Mouse (Mus musculus) heart, adult 11 months (tissue): ENCODE results near the gene Qser1.

Experiments
- DNase-seq: peaks from one replicate; pipeline ENCODE4 v3.0.0; 2022

The Qser1 gene

DNA sequence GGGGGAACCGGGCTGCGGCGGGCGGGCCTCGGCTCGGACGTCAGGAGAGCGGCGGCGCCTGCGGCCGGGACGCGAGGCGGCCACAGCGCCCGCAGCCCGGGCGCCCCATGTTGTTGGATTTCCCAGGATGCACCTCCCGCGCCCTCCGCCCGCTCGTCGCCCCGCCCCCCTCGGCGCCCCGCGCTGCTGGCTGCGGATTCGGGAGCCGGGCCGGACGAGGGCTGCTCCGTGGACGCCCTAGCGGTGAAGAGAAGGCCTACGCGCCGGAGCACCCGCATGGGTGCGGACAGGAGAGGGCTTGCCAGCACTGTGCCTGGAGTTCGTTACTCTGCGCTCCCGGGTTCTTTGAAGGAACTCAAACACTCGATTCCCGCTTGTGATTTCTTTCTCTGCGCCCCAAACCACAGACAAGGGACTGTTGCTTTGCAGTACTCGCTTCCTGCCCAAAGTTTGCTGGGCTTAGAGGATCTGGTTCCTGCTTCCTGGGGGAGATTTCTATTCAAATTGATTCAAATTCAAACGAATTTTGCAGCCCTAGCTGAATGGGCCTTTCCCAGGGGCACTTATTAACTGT lies 393 bp upstream of the Qser1 start:
- peak; percentile 99 for DNase-seq

DNA sequence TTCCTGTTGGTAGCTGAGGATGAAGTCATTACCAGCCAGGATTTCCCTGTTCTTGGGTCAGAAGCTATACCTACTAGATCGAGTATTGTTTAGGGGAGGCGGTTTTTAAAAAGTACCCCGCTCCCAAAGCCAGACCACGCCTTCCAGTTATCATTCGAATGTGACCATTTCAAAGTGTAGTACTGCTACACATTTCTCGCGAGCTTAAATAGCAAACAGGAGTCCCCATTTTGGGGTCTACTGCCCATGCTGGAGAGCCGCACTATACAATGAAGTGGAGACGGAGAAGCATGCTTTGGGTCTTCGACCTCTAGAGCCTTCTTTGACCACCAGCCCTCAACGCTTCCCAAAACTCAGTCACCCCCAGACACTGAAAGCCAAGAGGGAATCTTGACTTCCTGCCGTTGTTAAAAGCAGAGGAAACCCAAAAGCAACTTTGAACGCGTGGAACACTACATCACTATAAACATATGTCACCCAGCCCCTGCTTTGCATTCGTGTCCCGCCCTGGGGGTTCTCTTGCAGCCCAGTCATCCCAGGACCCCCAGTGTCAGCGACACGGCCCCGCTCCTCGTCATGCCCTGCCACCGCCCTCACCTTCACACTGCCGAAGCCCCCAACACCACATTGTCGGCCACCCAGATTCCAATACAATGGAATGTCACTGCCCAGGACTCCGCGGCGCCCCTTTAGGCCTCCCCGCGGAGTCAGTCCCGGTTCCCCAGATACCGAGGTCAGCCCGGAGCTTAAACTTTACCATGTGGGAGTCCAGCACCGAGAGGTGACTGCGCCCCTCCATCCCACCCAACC lies 794 bp downstream of the Qser1 start:
- DNase-seq = peak; percentile 96

DNA sequence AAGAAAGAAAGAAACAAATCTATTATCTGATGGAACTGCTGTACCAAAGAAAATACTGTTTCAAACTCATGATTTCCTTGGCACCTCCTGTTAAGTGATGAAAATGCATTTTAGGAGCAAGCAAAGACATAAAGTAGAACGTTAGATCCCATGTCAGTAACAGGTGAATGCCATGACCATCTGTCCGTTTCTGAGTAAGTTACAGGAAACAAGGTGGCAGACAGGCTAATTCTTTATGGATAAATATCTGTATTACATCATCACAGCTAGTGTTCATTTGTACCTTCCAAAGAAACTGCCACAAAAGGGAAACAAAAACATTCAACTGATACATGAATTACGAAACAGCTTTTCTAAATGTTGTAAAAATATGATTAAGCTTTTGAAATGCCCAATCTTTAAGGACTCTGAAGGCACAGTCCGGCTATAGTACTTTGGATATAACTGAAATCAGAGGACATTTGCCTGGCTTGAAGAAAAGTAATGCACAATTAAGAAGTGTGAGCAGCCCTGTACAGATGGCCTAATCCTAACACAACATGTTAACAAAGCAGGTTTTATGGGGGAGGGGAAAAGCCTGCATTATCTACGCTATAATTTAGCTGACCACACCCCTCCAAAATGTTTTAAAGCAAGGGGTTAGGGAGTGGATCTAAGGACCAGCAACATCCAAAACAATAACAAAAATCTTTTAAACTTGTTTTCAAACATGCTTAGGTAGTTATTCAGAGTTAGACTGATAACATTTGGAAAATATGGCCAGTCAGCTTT lies 2.2 kb downstream of the Qser1 start:
- DNase-seq = no peak

DNA sequence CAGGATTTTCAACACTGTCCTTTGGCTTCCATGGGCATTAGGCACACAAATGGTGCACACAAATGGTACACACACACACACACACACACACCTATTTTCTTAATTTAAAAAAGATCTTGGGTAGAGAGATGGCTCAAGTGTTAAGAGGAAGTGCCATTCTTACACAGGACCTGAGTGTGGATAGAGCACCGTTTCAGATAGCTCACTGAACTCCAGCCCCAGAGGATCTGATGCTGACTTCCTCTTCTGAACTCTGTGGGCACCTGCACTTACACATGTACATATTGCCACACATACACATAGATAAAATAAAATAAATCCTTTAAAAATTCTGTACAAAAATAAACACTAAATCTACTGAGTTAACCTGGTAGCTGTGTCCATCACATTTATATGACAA lies 11.1 kb downstream of the Qser1 start:
- peak; percentile 55 for DNase-seq

GRCm38 (mm10) chr2:104774763-104775162 lies 41.8 kb downstream of the Qser1 start:
- DNase-seq = no peak

GRCm38 (mm10) chr2:104768697-104769096 lies 47.9 kb downstream of the Qser1 start:
- peak; percentile 2 for DNase-seq

DNA sequence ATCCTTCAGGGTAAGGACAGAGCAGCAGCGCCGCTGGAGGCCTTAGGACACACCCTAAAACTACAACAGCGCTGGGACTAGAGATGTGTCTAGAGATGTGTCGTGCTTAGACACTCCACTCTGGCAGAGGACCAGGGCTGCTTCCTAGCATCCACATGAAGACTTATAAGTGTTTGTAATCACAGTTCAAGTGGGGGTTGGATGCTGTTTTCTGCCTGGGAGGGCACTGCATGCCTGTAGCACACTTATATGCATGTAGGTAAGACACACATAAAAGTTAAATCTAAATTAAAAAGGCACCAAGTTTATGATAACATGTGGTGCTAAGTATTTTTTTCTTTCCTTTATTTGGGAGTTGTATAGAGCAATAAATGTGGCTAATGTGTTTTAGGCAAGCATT lies 52.5 kb downstream of the Qser1 start:
- peak; percentile 56 for DNase-seq

DNA sequence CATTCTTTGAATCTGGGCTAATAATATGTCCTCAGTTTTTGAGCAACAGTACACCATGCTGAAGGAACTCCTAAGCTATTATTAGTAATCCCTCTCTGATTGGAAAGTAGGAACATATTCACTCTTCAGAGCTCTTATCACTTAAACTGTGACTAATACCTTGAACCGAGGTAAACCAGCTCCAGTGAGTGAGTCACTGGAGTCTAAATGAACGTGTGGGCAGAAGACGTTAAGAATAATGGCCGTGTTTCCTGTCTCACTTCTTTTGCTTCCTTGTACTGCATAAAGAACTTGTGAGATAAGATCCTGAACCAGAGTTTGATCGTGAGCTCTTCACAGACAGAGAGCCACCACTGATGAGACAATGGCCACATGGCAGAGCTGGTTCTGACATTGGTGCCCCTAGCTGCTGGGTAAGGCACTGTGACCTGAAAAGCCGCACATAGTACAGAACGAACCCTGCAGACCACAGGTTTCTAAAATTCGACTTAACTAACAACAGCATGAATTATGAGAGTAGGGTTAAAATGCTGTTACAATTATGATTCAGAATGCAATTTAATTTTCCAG lies 53.3 kb downstream of the Qser1 start:
- DNase-seq = peak; percentile 46

DNA sequence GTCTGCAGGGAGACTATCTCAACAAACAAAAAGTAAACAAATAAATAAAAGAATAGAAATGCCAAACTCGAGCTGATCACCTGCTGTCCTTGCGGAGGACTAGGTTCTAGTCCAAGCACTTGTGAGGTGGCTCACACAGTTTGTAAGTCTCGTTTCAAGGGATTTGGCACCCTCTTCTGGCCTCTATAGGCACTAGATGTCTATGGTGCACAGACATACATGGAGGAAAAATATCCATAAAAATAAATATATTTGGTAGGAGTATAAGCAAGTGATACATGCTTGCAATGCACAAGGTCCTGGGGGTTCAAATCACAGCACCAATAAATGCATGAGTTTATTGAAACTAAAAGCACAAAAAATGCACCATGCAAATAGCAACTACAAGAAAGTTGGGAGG lies 65.9 kb downstream of the Qser1 start:
- DNase-seq = peak; percentile 66

- DNase-seq = peak; percentile 31
Observed at GRCm38 (mm10) chr2:104748652-104749183, 67.8 kb downstream of the Qser1 start.

DNA sequence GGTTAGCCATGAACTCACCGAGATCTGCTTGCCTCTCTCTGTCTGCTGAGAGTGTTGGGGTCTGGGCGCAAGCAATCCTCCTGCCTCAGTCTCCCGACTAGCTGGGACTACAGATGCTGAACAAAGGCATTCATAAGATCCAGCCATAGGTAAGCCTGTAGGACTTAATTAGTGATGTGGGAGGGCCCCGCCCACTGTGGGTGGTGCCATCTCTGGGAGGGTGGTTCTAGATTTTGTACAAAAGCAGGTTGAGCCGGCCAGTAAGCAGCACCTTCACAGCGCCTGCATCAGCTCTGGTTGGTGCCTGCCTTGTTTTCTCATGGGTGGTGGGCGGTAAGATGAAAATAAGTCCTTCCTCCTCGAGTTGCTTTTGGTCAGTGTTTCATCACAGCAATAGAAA lies 70.3 kb downstream of the Qser1 start:
- peak; percentile 81 for DNase-seq

DNA sequence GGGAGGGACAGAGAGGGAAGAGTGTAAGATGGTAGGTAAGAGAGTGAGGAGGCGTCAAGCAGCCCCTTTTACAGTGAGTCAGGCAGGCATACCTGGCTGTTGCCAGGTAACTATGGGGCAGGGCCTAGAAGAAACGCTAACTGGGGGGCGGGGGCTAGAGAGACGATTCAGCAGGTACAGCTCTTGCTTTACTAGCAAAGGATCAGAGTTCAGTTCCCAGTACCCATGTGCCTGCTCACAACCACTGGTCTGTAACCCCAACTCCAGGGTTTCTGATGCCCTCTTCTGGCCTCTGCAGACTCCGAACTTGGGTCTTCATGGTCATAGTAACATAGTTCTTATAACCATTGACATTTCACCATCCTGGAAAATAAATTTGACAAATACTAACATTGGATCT lies 72.6 kb downstream of the Qser1 start:
- DNase-seq = no peak

- peak; percentile 64 for DNase-seq
Observed at GRCm38 (mm10) chr2:104743160-104743559, 73.4 kb downstream of the Qser1 start.

DNA sequence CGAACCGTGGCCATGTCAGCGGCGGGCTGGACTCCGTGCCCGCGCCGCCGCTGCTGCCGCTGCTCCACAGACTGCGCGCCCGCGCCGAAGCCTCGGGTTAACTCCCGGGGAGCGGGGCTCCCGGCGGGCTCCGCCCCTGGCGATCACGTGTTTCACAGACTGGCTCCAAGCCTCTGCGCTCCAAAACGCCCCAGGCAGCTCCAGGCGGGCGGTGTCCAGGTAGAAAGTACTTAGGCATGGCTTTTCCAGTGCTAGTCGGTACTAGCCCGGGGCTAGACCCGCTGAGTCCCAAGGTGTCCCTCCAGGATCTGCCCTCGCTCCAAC lies 73.9 kb downstream of the Qser1 start, which contains the start of gene Depdc7:
Depdc7 (minus strand) TSS at position 138 of the 324 bp plus-strand sequence.
- DNase-seq = peak; percentile 98

DNA sequence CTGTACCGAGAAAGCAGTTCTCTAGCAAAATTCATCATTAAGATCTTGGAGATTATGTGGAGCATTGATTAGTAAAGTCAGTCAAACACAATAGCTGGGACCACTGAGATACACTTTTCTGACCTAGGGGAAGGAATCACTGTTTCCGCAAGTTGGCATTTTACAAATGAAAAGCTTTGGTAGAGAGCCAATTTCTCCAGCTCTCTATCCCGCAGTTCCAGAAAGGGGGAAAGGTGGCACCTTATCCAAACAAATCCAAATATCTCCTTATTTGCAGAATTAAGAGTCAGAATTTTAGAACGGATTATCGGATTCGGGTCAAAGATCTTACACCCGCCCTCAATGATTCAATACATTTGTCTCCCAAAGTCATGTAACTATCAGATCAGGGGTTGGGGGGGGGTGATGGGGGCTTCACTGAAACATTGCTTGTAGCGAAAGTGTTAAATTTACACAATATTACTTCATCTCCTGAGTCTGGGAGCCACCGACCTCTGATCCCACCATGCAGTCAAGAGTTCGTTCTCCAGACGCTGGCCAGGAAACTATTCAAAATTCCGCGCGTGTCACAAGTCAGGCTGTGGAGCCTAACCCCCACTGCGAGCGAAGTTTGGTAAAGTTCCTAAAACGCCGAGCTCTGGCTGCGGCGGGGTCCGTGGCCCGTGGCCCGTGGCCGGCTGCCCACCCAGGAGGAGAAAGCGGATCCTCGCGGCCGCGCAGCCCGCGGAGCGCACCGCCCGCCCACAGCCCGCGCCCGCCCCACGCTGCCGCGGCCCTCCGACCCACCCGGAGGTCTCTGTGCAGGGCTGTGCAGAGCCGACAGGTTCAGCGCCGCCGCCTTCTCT lies 74.4 kb downstream of the Qser1 start:
- DNase-seq = peak; percentile 59

DNA sequence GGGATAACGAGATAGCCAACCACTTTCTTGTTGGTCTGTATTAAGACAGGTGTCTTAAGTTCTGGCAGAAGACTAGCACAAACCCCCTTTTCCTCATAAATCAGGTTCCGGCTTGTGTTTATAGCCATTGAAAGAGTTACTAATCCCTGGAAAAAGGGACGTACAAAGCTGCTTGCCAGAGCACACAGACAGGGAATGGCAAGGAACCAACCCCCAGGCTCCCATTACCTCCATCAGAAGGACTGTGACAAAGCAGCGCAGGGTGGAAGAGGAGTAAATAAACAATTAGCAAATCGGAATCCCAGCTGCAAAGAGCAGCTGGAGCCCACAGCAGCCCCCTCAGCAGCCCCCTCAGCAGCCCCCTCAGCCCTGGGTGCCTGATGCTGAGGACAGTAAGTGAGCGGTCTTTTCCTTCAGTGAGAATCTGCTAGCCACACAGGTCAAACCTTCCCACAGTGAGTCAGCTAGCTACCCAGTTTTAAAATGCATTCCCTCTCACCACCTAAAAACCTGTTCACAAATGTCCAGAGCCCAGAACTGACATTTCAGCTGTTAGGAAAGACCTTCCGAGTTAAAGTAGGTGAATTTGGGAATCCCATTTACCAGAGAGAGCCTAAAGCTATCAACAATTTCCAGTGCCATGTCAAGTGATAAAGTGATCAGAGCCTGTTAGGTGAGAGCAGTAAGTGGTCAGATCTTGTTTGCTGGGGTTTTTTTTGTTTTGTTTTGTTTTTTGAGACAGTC lies 75.4 kb downstream of the Qser1 start:
- peak; percentile 39 for DNase-seq

DNA sequence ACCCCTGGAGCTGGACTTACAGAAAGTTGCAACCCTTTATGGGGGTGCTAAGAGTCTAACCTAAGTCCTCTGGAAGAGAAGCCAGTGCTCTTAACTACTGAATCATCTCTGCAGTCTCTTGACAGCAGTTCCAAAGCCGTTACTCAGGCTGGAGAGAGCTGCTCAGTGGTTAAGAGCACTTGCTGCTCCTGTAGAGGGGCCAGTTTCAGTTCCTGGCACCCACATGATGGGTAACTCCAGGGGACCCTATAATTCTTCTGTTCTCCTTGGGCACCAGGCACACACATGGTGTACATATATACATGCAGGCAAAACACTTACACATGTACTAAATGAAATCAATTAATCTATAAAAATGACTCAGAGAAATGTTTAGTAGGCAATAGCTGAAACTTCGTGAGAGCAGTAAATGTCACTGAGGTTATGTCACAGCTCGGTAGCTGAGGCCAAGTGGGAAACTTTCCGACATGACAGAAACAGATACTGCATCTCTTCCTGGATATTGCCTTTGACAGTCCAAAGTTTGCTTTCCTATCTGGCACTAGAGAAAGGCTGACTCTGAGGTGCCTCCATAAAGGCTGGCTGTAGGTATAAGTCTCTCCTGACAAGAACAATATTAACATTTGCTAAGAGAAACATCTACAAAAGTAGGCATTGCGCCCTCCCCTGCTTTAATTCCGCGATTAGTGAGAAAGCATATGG lies 76.2 kb downstream of the Qser1 start:
- peak; percentile 78 for DNase-seq

GRCm38 (mm10) chr2:104739691-104740090 lies 76.9 kb downstream of the Qser1 start:
- peak; percentile 52 for DNase-seq

- peak; percentile 73 for DNase-seq
Observed at GRCm38 (mm10) chr2:104736241-104736640, 80.3 kb downstream of the Qser1 start.

GRCm38 (mm10) chr2:104732562-104733256 lies 83.9 kb downstream of the Qser1 start:
- peak; percentile 11 for DNase-seq
